Mouse (Mus musculus) kidney, adult 2 months (tissue): ENCODE measurements around the gene Srd5a1. TPM values are rescaled to one million over a fixed set of nuclear protein-coding genes. Genes with fewer than 3 reads are reported as not detected.

Source experiments
- DNase-seq: peaks from one replicate; pipeline ENCODE4 v3.0.0; 2021
- H3K27ac ChIP-seq: fragments of 200-500 bp; 2 replicates; pipeline ENCODE4 v1.5.1; 2012; ENCODE audit warnings: low read depth, low read length, control low read depth, inconsistent platforms; ENCODE audit not compliant: insufficient read depth
- H3K27me3 ChIP-seq: fragments of 200-500 bp; replicated peaks from 2 replicates; pipeline ENCODE4 v1.6.1; 2012; ENCODE audit warnings: mild to moderate bottlenecking, moderate library complexity, low read length, inconsistent platforms; ENCODE audit not compliant: control insufficient read depth, insufficient read depth
- H3K36me3 ChIP-seq: fragments of 200-500 bp; 2 replicates; pipeline ENCODE4 v1.6.1; 2012; ENCODE audit warnings: mild to moderate bottlenecking, moderate library complexity, low read length, inconsistent platforms; ENCODE audit not compliant: control insufficient read depth, insufficient read depth
- H3K4me1 ChIP-seq: fragments of 200-500 bp; 2 replicates; pipeline ENCODE4 v1.6.1; 2011; ENCODE audit warnings: low read length; ENCODE audit not compliant: control insufficient read depth, insufficient read depth
- H3K4me3 ChIP-seq: fragments of 200-500 bp; 2 replicates; pipeline ENCODE4 v1.5.1; 2011; ENCODE audit warnings: mild to moderate bottlenecking, low read depth, low read length, control low read depth; ENCODE audit not compliant: insufficient read depth
- CTCF ChIP-seq: fragments of 200-500 bp; conservative IDR thresholded peaks from 2 replicates; pipeline ENCODE4 v1.5.1; 2011; ENCODE audit warnings: low read depth, mild to moderate bottlenecking, control low read depth, low read length, moderate library complexity, mixed read lengths; ENCODE audit not compliant: insufficient read depth, insufficient read length
- POLR2A ChIP-seq: fragments of 200-500 bp; IDR thresholded peaks from one replicate; pipeline ENCODE4 v1.6.1; 2011; ENCODE audit warnings: low read depth, low read length, control low read depth
- WGBS: fragments of 180-500 bp; shearing (Covaris S2); methylation state at CpG from one replicate; pipeline ENCODE4 v1.1.7; 2018; 5-methylcytosine and 5-hydroxymethylcytosine counted together
- polyA plus RNA-seq: library from polyadenylated mRNA; depleted of rRNA; stranded (reverse); fragments of >200 nt; gene quantifications from 2 replicates; pipeline ENCODE4 v1.2.3, GENCODE M21; 2012; rRNA removed

The Srd5a1 gene
- polyA plus RNA-seq, 1 experiment, result 13.9 TPM

GRCm38 (mm10) chr13:69530156-69530555, 81.1 kb downstream of the Srd5a1 start:
- 66% methylated on average over 3 of the region's 3 CpGs for WGBS
- peaks cover 39% of the 10 kb centered on the region for H3K4me1 ChIP-seq

GRCm38 (mm10) chr13:69528531-69528930, 82.7 kb downstream of the Srd5a1 start:
- Histone ChIP-seq H3K4me1 (peaks cover 50% of the 10 kb centered on the region), H3K27ac (0 out of 2 replicates have a peak overlapping the region, but pooled peaks have one; percentile 6), H3K36me3 (no peaks in the 10 kb centered on the region), H3K4me3 (no peak overlapping the region), H3K27me3 (no peaks in the 10 kb centered on the region)
- WGBS, result 56% methylated on average over 7 of the region's 7 CpGs
- TF ChIP-seq POLR2A (no peak), CTCF (no peak)
- peak; percentile 65 for DNase-seq

More at GRCm38 (mm10) chr13:69530156-69530555, 81.1 kb downstream of the Srd5a1 start:
- Histone ChIP-seq H3K4me3 (no peak overlapping the region), H3K36me3 (no peaks in the 10 kb centered on the region), H3K27me3 (no peaks in the 10 kb centered on the region), H3K27ac (peak overlapping the region; percentile 49; the same call in 1 of the 2 replicates)
- TF ChIP-seq CTCF (no peak), POLR2A (no peak)
- DNase-seq, result no peak

GRCm38 (mm10) chr13:69525867-69526266, 85.4 kb downstream of the Srd5a1 start:
- H3K27ac ChIP-seq, result peak overlapping the region; percentile 79
- TF ChIP-seq CTCF (no peak), POLR2A (no peak)
- peak; percentile 94 for DNase-seq
- H3K27me3 ChIP-seq, result no peaks in the 10 kb centered on the region
- H3K4me1 ChIP-seq, result peaks cover 63% of the 10 kb centered on the region
- no peaks in the 10 kb centered on the region for H3K36me3 ChIP-seq
- WGBS, result 36% methylated on average over 4 of the region's 4 CpGs
- no peak overlapping the region for H3K4me3 ChIP-seq

GRCm38 (mm10) chr13:69524158-69524530, 87.1 kb downstream of the Srd5a1 start:
- peaks cover 56% of the 10 kb centered on the region for H3K4me1 ChIP-seq
- no peak for TF ChIP-seq CTCF
- WGBS, result 40% methylated on average over 2 of the region's 2 CpGs
- DNase-seq, result peak; percentile 87
- no peaks in the 10 kb centered on the region for H3K27me3 ChIP-seq
- peak overlapping the region; percentile 67 for H3K27ac ChIP-seq
- H3K4me3 ChIP-seq, result no peak overlapping the region
- H3K36me3 ChIP-seq, result no peaks in the 10 kb centered on the region

Other genes starting within 250 kb of the Srd5a1 start
- 47.9 and 51.6 TPM in 2 replicates for gene Nsun2, start 77.7 kb downstream of the Srd5a1 start, polyA plus RNA-seq
- 15.8 and 16.7 TPM in 2 replicates for gene Tent4a, start 76.8 kb downstream of the Srd5a1 start, polyA plus RNA-seq
- gene Ube2ql1, start 128.4 kb upstream of the Srd5a1 start, polyA plus RNA-seq, result 1.2 and 1.8 TPM in 2 replicates
- 34.5 and 34.7 TPM in 2 replicates for gene Med10, start 191.0 kb upstream of the Srd5a1 start, polyA plus RNA-seq